Mouse (Mus musculus) retina, adult 2 months (tissue): Measurements from ENCODE around the gene Btd.

Experiments used
- DNase-seq: peaks from one replicate; pipeline ENCODE4 v3.0.0-alpha.2; 2012; ENCODE audit warnings: low read depth, low spot score

Btd gene

GRCm38 (mm10) chr14:31700376-31700775 is 59.5 kb downstream of the Btd start:
- no peak for DNase-seq

DNA sequence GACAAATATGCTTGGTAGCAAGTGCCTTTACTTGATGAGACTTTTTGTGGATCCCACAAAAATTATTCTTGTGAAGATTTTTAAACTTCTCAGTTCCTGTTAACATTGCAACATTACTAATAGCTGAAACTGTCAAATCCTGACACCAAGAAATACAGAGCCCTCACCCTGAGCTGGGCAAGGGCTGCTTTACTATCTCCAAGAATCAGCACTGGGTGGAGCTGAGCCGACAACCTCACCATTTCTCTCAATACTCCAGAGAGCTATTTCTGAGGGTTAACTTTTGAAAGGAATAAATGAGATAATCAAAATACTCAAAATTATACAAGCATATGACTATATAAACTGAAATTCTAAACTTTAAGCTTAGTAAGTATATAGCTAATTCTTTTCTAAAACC is 68.5 kb downstream of the Btd start:
- DNase-seq, result no peak

DNA sequence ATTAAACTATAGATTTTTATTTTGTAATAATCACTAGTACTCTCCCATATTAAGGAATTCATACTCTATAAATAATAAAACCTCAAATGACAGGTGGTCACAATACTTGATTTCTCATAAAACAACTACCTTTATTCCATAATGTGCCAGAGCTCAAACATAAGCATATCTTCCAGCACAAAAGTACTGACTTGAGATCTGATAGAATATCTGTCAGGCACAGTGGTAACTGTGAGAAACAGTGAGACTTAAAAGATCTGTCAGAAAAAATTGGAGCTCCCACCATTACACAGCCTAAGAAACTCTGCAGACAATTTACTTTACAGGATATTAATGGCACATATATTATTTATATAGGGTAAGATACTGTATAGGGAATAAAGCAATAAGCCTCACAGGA is 74.8 kb downstream of the Btd start:
- DNase-seq, result no peak

GRCm38 (mm10) chr14:31717360-31717759 is 76.5 kb downstream of the Btd start:
- DNase-seq, result no peak
